Mouse (Mus musculus) kidney, adult 8-10 months (tissue): ENCODE data around the gene Pkd1.

Experiments
- DNase-seq, 2 experiments: peaks; one replicate each; pipeline ENCODE4 v3.0.0; 2022

Pkd1 gene

DNA sequence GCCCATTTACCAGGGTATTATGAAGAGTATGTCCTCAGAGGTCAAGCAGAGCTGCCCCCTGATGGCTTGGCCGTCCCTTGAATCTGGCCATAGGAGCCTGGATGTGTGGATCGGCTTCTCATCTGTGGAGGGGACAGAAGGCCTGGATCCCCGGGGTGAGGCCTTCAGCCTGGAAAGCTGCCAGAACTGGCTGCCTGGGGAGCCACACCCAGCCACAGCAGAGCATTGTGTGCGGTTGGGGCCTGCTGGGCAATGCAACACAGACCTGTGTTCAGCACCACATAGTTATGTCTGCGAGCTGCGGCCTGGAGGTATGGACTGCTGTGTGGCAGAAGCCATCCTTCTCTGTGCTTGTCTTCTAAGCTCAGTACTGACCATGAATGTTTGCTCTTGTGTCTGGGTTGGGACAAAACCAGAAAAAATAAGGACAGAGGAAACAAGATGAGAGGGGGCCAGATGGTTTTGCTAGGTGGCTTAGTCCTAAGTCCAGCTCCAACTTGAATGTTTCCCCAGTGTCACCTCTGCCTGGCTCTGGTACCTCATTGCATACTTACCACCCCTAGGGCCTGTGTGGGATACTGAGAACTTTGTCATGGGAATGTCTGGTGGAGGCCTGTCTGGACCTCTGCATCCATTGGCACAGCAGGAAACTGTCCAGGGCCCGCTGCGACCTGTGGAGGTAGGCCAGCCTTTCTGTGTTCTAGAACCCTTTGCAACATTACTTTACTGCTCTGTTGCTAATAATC is 17.6 kb downstream of the Pkd1 start:
- DNase-seq = peak in 1 of 2 experiments; percentile 10

- DNase-seq = no peak
Measured at GRCm38 (mm10) chr17:24569837-24570236, 20.2 kb downstream of the Pkd1 start.

DNA sequence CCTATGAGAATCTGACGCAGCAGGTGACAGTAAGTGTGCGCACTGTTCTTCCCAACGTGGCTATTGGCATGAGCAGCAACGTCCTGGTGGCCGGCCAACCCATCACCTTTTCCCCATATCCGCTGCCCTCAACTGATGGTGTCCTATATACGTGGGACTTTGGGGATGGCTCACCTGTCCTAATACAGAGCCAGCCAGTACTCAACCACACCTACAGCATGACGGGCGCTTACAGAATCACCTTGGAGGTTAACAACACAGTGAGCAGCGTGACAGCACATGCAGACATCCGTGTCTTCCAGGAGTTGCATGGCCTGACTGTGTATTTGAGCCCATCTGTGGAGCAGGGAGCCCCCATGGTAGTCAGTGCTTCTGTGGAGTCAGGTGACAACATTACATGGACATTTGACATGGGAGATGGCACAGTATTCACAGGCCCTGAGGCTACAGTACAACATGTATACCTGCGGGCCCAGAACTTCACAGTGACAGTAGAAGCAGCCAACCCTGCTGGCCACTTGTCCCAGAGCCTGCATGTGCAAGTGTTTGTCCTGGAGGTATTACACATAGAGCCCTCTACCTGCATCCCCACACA is 23.1 kb downstream of the Pkd1 start:
- DNase-seq = no peak

DNA sequence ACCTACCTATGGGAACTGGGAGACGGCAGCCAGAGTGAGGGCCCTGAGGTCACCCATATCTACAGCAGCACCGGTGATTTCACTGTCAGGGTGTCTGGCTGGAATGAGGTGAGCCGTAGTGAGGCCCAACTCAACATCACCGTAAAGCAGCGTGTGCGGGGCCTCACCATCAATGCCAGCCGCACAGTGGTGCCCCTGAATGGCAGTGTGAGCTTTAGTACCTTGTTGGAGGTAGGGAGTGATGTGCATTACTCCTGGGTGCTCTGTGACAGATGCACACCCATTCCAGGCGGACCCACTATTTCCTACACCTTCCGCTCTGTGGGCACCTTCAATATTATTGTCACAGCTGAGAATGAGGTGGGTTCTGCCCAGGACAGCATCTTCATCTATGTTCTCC is 24.2 kb downstream of the Pkd1 start:
- DNase-seq = no peak

DNA sequence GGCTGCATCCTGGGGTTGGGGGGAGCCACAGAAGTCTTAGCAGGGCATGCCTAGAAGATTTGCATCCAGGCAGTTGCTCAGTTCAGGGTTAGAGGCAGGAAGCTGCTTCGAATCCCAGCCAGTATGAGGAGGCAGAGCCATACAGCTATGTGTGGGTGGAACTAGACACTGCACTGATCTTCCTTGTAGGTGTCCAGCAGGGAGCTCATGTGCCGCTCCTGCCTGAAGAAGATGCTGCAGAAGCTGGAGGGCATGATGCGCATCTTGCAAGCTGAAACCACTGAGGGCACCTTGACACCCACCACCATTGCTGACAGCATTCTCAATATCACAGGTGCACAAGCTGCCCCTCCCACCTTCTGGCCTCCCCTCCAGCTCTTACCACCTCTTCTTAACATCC is 29.9 kb downstream of the Pkd1 start:
- no peak for DNase-seq

DNA sequence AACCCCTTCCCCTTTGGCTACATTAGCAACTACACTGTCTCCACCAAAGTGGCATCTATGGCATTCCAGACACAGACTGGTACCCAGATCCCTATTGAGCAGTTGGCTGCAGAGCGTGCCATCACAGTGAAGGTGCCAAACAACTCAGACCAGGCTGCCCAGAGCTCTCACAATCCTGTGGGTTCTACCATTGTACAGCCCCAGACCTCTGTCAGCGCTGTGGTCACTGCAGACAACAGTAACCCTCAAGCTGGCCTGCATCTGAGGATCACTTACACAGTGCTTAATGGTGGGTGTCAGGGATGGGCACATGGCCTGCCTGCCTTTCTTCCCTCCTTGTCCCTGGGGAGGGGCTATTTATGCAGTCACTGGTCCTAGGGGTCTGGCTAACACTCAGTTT is 30.7 kb downstream of the Pkd1 start:
- no peak for DNase-seq

- no peak for DNase-seq
Measured at GRCm38 (mm10) chr17:24583599-24584460, 34.2 kb downstream of the Pkd1 start.

DNA sequence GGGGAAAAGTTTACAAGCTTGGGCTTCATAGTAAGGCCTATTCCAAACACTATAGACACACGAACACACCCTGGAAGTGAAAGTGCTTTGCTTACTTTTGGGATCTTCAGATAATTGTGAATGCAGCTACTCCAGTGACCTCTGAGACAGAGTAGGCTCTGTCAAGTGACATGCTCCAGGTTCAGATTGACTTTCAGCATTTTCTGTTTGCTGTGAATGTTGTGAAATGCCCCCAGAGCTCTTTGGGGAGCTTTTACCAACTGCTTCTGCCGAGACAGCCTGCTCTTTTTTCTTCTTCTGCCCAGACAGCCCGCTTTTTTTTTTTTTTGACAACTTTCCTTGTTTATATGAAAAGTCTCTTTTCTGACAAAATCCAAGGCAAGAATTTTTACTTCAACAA is 34.9 kb downstream of the Pkd1 start:
- no peak for DNase-seq

DNA sequence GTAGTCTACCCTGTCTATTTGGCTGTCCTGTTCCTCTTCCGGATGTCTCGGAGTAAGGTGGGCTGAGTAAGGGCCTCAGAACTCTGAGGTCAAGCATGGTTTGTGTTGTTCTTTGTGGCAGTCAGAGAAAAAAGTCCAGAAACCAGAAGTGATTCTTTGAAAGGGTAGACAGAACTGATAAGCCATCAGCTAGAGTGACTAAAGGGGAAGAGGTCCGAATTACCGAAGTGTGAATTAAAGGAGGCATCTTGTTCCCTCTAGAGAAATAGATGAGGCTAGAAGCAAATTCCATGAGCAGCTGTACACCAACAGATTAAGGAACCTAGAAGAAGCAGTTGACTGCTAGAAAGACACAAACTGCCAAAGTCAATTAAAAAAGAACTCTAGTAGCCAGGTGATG is 36.9 kb downstream of the Pkd1 start:
- DNase-seq = no peak

DNA sequence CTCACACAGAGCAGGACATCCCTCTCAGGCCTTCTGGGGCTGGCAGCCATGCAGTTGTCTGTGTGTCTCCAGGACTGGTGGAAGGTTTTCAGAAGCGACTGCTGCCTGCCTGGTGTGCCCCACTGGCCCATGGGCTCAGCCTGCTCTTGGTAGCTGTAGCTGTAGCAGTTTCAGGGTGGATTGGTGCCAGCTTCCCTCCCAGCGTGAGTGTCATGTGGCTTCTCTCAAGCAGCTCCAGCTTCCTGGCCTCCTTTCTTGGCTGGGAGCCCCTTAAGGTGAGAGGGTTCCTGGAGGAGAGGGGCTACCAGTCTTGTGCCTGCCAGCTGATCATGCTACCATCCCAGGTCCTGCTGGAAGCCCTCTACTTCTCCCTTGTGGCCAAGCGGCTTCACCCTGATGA is 41.3 kb downstream of the Pkd1 start:
- DNase-seq = no peak

DNA sequence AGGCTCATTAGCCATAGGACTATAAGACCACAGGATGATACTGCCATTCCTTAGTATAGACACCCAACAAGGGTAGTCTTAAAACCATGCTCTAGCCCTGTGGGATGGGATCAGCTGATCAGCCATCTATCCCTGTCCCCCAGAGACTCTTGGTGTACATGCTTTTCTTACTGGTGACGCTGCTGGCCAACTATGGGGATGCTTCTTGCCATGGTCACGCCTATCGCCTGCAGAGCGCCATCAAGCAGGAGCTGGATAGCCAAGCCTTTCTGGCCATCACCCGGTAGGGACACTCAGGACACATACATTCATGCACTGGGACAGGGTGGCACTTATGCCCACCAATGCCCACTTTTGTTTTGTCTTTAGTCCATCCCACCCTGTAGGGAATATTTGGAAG is 42.1 kb downstream of the Pkd1 start:
- DNase-seq = no peak

DNA sequence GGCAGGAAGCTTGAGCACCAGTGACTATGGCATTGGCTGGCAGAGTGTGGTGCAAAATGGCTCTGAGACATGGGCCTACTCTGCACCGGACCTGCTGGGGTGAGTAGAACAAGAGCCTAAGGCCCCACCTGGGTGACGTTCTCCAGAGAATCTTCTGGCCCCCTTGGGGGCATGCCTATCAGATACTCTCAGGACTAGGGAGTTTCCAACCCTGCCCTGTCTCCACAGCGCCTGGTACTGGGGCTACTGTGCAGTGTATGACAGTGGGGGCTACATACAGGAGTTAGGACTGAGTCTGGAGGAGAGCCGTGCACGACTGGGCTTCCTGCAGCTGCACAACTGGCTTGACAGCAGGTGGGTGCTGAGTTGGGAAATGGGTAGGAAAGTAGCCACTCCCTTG is 43.6 kb downstream of the Pkd1 start:
- DNase-seq = no peak

DNA sequence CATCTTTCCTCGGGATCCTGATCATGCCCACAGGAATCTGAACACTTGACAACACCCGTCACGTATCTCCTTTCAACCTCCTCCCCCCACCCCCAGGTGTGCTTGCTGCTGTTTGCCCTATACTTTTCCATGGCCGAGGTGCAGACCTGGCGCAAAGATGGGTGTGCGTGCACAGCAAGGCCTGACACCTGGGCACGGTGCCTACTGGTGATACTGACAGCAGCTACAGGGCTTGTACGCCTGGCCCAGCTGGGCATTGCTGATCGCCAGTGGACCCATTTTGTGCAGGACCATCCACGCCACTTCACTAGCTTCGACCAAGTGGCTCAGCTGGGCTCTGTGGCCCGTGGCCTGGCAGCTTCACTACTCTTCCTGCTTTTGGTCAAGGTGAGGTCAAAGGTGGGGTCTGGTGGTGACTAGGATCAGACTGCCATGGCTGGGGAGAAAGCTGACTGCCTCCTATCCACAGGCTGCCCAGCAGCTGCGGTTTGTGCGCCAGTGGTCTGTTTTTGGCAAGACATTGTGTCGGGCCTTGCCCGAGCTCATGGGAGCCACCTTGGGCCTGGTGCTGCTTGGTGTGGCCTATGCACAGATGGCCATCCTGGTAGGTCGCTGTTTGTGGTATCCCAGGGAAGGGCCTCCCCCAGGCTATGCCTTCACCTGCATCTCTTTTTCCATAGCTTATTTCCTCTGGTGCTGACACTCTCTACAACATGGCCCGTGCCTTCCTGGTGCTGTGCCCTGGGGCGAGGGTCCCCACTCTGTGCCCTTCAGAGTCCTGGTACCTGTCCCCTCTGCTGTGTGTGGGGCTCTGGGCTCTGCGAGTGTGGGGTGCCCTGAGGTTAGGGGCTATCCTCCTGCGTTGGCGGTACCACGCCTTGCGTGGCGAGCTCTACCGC is 44.6 kb downstream of the Pkd1 start:
- DNase-seq = no peak

- no peak for DNase-seq
Measured at GRCm38 (mm10) chr17:24595126-24596072, 45.8 kb downstream of the Pkd1 start.

DNA sequence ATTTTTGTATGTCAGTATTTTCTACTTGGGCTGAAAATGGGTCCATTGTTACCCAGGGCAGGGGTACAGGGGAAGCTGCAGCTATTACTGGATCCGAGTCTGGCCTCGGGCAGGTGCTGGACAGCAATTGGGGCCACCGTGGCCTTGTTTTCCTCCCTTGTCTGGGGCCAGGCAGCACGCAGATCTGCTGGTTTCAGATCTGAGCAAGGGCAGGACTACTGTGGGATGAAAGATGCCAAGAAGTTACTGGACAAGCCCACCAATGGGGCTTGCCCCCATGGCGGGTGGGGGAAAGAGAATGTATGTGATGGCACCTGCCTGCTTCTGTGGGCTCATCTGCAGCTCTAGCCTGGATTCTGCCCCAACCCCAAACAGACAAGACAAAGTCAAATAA is 46.4 kb downstream of the Pkd1 start:
- no peak for DNase-seq

DNA sequence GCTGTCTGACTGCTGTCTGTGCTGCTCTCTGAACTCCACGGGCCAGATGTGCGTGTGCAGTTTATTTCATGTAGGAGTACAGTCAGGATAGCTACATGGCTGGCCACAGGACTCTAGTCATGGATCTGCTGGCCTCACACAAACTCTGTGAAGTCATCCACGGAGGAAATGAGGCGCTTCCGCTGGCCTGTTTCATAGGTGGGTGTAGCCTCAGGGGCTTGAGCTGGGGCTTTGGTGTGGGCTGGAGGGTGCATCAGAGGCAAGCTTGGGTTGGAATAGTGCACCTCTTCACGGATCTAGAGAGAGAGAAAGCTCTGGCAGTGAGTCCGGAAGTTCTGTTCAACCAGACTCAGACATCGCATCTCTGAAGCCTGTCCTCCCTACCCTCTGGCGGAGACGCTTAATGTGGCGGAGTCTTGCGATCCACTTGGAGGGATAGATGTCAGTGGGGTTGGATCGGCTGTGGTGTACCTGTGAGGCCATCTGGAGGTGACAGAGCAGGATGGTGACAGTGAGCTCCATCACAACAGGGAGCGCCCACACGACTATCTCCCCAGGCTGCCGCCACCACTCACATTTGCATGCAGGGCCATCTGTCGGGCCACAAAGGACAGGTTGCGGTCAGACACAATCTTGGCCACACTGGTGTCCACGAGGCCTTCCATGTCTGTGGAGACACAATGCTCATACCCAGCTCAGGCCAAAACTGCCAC is 47.0 kb downstream of the Pkd1 start:
- DNase-seq = no peak

GRCm38 (mm10) chr17:24597989-24598388 is 48.4 kb downstream of the Pkd1 start:
- no peak for DNase-seq

- DNase-seq = no peak
Measured at GRCm38 (mm10) chr17:24600502-24600901, 50.9 kb downstream of the Pkd1 start.

DNA sequence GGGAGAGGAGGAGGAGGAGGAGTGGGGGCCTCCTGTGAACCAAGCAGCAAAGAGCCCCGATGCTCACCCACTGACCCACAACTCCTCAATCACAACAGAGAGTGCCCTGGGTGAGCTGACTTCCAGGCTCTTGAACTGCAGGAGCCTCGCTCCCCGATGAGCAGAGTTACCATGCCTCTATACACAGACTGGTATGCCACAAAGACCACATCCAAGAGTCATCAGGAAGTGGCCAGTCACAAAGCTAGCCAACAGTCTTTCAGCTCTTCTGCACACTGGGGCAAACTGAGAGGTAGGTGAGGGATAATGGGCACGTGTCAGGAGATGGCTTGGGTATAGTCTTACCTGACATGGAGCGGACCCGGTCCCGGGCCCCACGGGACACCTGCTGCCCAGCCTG is 54.3 kb downstream of the Pkd1 start:
- DNase-seq = no peak

- DNase-seq = no peak
Measured at GRCm38 (mm10) chr17:24604557-24604956, 54.9 kb downstream of the Pkd1 start.

DNA sequence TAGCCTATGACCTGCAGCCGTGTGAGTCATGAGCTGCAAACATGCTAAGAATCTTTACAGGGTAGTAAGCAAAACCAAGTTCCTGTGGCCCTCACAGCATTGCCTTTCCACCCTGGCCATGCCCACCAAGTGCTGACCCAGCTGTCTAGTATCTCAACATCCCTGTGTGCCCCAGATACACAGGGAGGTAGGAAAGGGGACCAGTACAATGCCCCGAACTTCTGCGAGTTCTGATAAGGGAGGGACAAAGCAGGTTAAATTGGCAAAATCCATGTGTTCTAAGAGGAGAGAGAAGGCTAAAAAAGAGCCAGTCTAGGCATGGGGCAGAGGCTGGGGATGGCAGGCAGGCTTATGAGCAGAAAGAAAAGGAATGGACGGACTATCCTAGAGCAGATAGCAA is 58.7 kb downstream of the Pkd1 start:
- DNase-seq = no peak
